Mouse (Mus musculus) kidney, embryonic 15.5 days (tissue): Measurements from ENCODE around the gene Msmp. TPM values are rescaled to one million over a fixed set of nuclear protein-coding genes. Genes with fewer than 3 reads are reported as not detected.

ENCODE experiments used
- ATAC-seq: fragments of 200-750 bp; cut with Nextera tagmentation; replicated peaks from 2 replicates; pipeline ENCODE4 v1.8.0; 2017; ENCODE audit warnings: moderate TSS enrichment; ENCODE audit not compliant: low FRiP score
- H3K27ac ChIP-seq: fragments of 300-500 bp; sonication (generic); 2 replicates; pipeline ENCODE4 v1.5.1; 2015; ENCODE audit warnings: mild to moderate bottlenecking, inconsistent platforms
- H3K27me3 ChIP-seq: fragments of 300-500 bp; sonication (generic); 2 replicates; pipeline ENCODE4 v1.6.1; 2015; ENCODE audit warnings: inconsistent platforms
- H3K36me3 ChIP-seq: fragments of 300-500 bp; sonication (generic); 2 replicates; pipeline ENCODE4 v1.6.1; 2015; ENCODE audit warnings: inconsistent platforms
- H3K4me1 ChIP-seq: fragments of 300-500 bp; sonication (generic); 2 replicates; pipeline ENCODE4 v1.6.1; 2015; ENCODE audit warnings: inconsistent platforms
- H3K4me2 ChIP-seq: fragments of 300-500 bp; sonication (generic); 2 replicates; pipeline ENCODE4 v1.6.1; 2015; ENCODE audit warnings: moderate library complexity, mild to moderate bottlenecking, inconsistent platforms
- H3K4me3 ChIP-seq: fragments of 300-500 bp; sonication (generic); replicated peaks from 2 replicates; pipeline ENCODE4 v1.5.1; 2015; ENCODE audit warnings: mild to moderate bottlenecking, inconsistent platforms
- H3K9ac ChIP-seq: fragments of 300-500 bp; sonication (generic); 2 replicates; pipeline ENCODE4 v1.6.1; 2015; ENCODE audit warnings: mild to moderate bottlenecking, inconsistent platforms
- H3K9me3 ChIP-seq: fragments of 300-500 bp; sonication (generic); replicated peaks from 2 replicates; pipeline ENCODE4 v1.6.1; 2016; ENCODE audit warnings: inconsistent platforms
- WGBS: fragments of 180-500 bp; shearing (Covaris S2); methylation state at CpG from one replicate; pipeline ENCODE4 v1.1.7; 2015; ENCODE audit warnings: mixed read lengths; 5-methylcytosine and 5-hydroxymethylcytosine counted together
- microRNA-seq: library from miRNA; unstranded; fragments of <30 nt; microRNA quantifications from one replicate; pipeline ENCODE4, GENCODE M21; 2016
- polyA plus RNA-seq: library from polyadenylated mRNA; unstranded; fragments of >200 nt; fragmentation: Nextera tagmentation; extraction: Ambion mirVana; gene quantifications from 2 replicates; pipeline ENCODE4 v1.2.1, GENCODE M21; 2015

The Msmp gene
- polyA plus RNA-seq, 1 experiment from 2014 or later, result 1.3 TPM

DNA sequence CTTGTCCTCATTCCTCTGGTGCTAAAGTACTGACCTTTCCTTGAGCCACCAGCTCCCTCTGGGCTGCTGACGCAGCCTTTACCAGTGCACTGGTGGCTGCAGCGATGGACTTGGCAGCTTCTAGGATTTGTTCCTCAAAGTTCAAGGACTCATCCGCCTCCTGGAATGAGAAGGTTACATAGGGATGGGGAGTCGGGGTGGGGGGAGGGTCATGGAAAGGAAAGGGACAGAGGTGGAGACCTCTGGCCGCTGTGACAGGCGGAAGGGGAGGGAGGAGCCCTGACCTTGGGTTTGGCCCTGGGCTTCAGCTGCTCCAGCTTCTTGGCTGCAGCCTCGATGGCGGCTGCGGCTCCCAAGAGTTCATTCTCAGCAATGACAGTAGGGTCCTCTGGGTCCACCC lies 51.0 kb downstream of the Msmp start:
- 77% methylated on average over 9 of the region's 9 CpGs for WGBS
- 0 out of 2 replicates have a peak, but pooled peaks cover 5% of the 10 kb centered on the region for H3K4me1 ChIP-seq
- no peak overlapping the region for H3K27ac ChIP-seq
- no peak overlapping the region for H3K4me3 ChIP-seq
- no peak for ATAC-seq
- peaks cover 75% of the 10 kb centered on the region for H3K36me3 ChIP-seq
- no peak overlapping the region for H3K9ac ChIP-seq
- H3K4me2 ChIP-seq, result no peak overlapping the region
- no peaks in the 10 kb centered on the region for H3K9me3 ChIP-seq
- no peaks in the 10 kb centered on the region for H3K27me3 ChIP-seq

Small RNAs within 50 kb of the gene (microRNA-seq; reads per million reads assigned to microRNA genes)
- not detected for gene Gm25262

Other genes with a start within 250 kb of the Msmp start
- gene Rusc2, start 202.5 kb downstream of the Msmp start, polyA plus RNA-seq, result 11.7 and 14.1 TPM in 2 replicates
- gene Fam166b, start 155.4 kb downstream of the Msmp start, polyA plus RNA-seq, result 0.27 and 0.44 TPM in 2 replicates
- 5.9 and 7.4 TPM in 2 replicates for gene Tesk1, start 142.6 kb downstream of the Msmp start, polyA plus RNA-seq
- gene Cd72, start 129.9 kb downstream of the Msmp start, polyA plus RNA-seq, result 3.0 and 4.3 TPM in 2 replicates
- not detected in 2 replicates for gene Sit1, start 100.8 kb downstream of the Msmp start, polyA plus RNA-seq
- gene Ccdc107, start 91.6 kb downstream of the Msmp start, polyA plus RNA-seq, result 69.5 and 72.2 TPM in 2 replicates
- gene Arhgef39, start 84.8 kb downstream of the Msmp start, polyA plus RNA-seq, result 40.8 and 45.3 TPM in 2 replicates
- 1.7 and 2.1 TPM in 2 replicates for gene Car9, start 77.5 kb downstream of the Msmp start, polyA plus RNA-seq
- 248 and 303 TPM in 2 replicates for gene Tpm2, start 60.7 kb downstream of the Msmp start, polyA plus RNA-seq
- 61.6 and 66.4 TPM in 2 replicates for gene Creb3, start 22.2 kb downstream of the Msmp start, polyA plus RNA-seq
- 71.8 and 81.0 TPM in 2 replicates for gene Tln1, start 21.8 kb downstream of the Msmp start, polyA plus RNA-seq
- 29.3 and 30.7 TPM in 2 replicates for gene Rgp1, start 5.8 kb downstream of the Msmp start, polyA plus RNA-seq
- 20.4 and 22.7 TPM in 2 replicates for gene Gba2, start 5.6 kb downstream of the Msmp start, polyA plus RNA-seq
- 8.0 and 10.2 TPM in 2 replicates for gene Npr2, start 47.4 kb upstream of the Msmp start, polyA plus RNA-seq
- 1.4 and 1.7 TPM in 2 replicates for gene Spag8, start 69.1 kb upstream of the Msmp start, polyA plus RNA-seq
- 115 and 129 TPM in 2 replicates for gene Hint2, start 72.0 kb upstream of the Msmp start, polyA plus RNA-seq
- 2.7 and 3.6 TPM in 2 replicates for gene Tmem8b, start 84.5 kb upstream of the Msmp start, polyA plus RNA-seq
- 2.7 and 3.3 TPM in 2 replicates for gene Fam221b, start 84.7 kb upstream of the Msmp start, polyA plus RNA-seq
- gene Olfr70, start 116.3 kb upstream of the Msmp start, polyA plus RNA-seq, result not detected in 2 replicates
- gene Olfr71, start 125.8 kb upstream of the Msmp start, polyA plus RNA-seq, result not detected in 2 replicates
- gene Hrct1, start 142.7 kb upstream of the Msmp start, polyA plus RNA-seq, result 0.77 and 1.0 TPM in 2 replicates
- gene Spaar, start 145.5 kb upstream of the Msmp start, polyA plus RNA-seq, result 0.12 and 0.19 TPM in 2 replicates
- not detected in 2 replicates for gene Olfr159, start 186.5 kb upstream of the Msmp start, polyA plus RNA-seq
- not detected in 2 replicates for gene Olfr156, start 239.4 kb upstream of the Msmp start, polyA plus RNA-seq